Mouse (Mus musculus) v-Abl transformed pro-B cells (cell line): ENCODE results near the gene Ms4a5.

ENCODE experiments used
- in situ Hi-C, 2 experiments: fragments of 400-800 bp; cut with MboI; formaldehyde crosslinking; loops; one replicate each; pipeline ENCODE4 v1.15.1; 2025; ENCODE audit not compliant: unreplicated experiment in 2 of 2

Ms4a5 gene

DNA sequence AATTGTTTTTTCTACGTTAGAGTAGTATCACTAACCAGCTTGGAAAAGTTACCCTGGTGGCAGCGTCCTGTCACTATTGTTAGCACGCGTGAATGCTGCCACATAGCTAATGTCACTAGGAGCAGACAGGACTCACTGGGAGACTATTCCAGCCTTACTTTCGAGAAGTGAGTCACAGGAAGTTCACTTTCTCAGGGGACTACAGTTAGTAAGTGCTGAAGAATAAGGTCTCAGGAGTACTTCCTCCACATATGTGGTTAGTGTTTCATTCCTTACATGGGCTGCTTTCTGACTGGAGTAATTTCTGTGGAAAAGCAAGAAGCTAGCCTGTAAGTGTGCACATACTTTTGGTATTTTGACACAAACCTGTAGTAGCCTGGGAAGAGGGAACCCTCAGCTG lies 49.4 kb downstream of the Ms4a5 start:
- in situ Hi-C loops, result no loop called here

DNA sequence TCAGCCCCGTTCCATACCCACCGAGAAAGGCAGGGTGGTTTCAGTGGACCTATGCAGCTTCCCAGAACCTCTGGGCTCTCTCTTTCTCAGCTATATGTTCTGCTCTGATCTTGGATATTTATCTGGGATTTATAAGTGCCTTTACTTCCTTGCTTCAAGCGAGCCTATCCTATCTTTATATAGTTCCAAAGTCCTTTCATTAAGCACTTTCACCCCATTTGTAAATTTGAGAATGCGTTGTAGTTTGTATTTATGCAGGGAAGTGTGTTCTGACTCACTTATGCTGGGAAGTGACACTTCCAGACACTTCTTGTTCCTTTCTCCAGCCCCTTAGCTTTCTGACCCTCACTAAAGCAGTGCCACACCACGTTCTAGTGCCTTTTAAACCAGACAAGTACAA lies 51.3 kb downstream of the Ms4a5 start, which contains the start of gene Ms4a12:
Gene Ms4a12, minus strand, starts transcription at position 101 of the 400 bp plus-strand sequence.
- in situ Hi-C loops, result no loop called here
